Mouse (Mus musculus) limb, embryonic 13.5 days (tissue): Measurements from ENCODE around the gene Ifnab. TPM values are rescaled to one million over a fixed set of nuclear protein-coding genes. Genes with fewer than 3 reads are reported as not detected.

Source experiments
- ATAC-seq: fragments of 200-750 bp; cut with Nextera tagmentation; 2 replicates; pipeline ENCODE4 v1.8.0; 2017; ENCODE audit warnings: low read depth, moderate number of reproducible peaks, moderate TSS enrichment; ENCODE audit not compliant: low FRiP score
- H3K27ac ChIP-seq: fragments of 300-500 bp; sonication (generic); 2 replicates; pipeline ENCODE4 v1.5.1; 2015; ENCODE audit warnings: inconsistent platforms, mild to moderate bottlenecking, moderate library complexity
- H3K27me3 ChIP-seq: fragments of 300-500 bp; sonication (generic); 2 replicates; pipeline ENCODE4 v1.6.1; 2015; ENCODE audit warnings: mild to moderate bottlenecking, inconsistent platforms
- H3K36me3 ChIP-seq: fragments of 300-500 bp; sonication (generic); 2 replicates; pipeline ENCODE4 v1.6.1; 2015; ENCODE audit warnings: inconsistent platforms, mild to moderate bottlenecking, moderate library complexity
- H3K4me1 ChIP-seq: fragments of 300-500 bp; sonication (generic); 2 replicates; pipeline ENCODE4 v1.6.1; 2015; ENCODE audit warnings: inconsistent platforms
- H3K4me2 ChIP-seq: fragments of 300-500 bp; sonication (generic); replicated peaks from 2 replicates; pipeline ENCODE4 v1.6.1; 2015; ENCODE audit warnings: inconsistent platforms, mild to moderate bottlenecking, moderate library complexity
- H3K4me3 ChIP-seq: fragments of 300-500 bp; sonication (generic); 2 replicates; pipeline ENCODE4 v1.5.1; 2015; ENCODE audit warnings: moderate library complexity, mild to moderate bottlenecking, inconsistent platforms
- H3K9ac ChIP-seq: fragments of 300-500 bp; sonication (generic); 2 replicates; pipeline ENCODE4 v1.6.1; 2015; ENCODE audit warnings: mild to moderate bottlenecking, inconsistent platforms
- H3K9me3 ChIP-seq: fragments of 300-500 bp; sonication (generic); 2 replicates; pipeline ENCODE4 v1.6.1; 2016; ENCODE audit warnings: inconsistent platforms
- WGBS: fragments of 180-500 bp; shearing (Covaris S2); methylation state at CpG from one replicate; pipeline ENCODE4 v1.1.7; 2015; 5-methylcytosine and 5-hydroxymethylcytosine counted together
- polyA plus RNA-seq: library from polyadenylated mRNA; unstranded; fragments of >200 nt; fragmentation: Nextera tagmentation; extraction: Ambion mirVana; gene quantifications from 2 replicates; pipeline ENCODE4 v1.2.1, GENCODE M21; 2015

The Ifnab gene
- polyA plus RNA-seq, 1 experiment from 2014 or later = not detected

GRCm38 (mm10) chr4:88644359-88644758 is 46.8 kb downstream of the Ifnab start, which contains the start of gene Ifna13:
Ifna13 (minus strand) TSS chr4:88644459.
- Histone ChIP-seq H3K4me3 (no peak within 1 kb of the TSS), H3K27me3 (no peaks in the 10 kb centered on the region), H3K9ac (no peak within 1 kb of the TSS), H3K9me3 (no peaks in the 10 kb centered on the region), H3K36me3 (no peaks in the 10 kb centered on the region), H3K4me2 (no peak within 1 kb of the TSS), H3K4me1 (no peaks in the 10 kb centered on the region), H3K27ac (no peak within 1 kb of the TSS)
- no peak for ATAC-seq
- WGBS = 60% methylated on average over 2 of the region's 2 CpGs

- H3K9me3 ChIP-seq = no peaks in the 10 kb centered on the region
- no peaks in the 10 kb centered on the region for H3K27me3 ChIP-seq
- H3K4me2 ChIP-seq = no peak overlapping the region
- no peak overlapping the region for H3K9ac ChIP-seq
- 21% methylated on average over 2 of the region's 2 CpGs for WGBS
- H3K36me3 ChIP-seq = no peaks in the 10 kb centered on the region
- H3K4me1 ChIP-seq = no peaks in the 10 kb centered on the region
- no peak overlapping the region for H3K27ac ChIP-seq
- no peak overlapping the region for H3K4me3 ChIP-seq
- ATAC-seq = no peak
These were observed 48.6 kb downstream of the Ifnab start for GRCm38 (mm10) chr4:88642526-88642925.

GRCm38 (mm10) chr4:88641077-88641831 is 49.9 kb downstream of the Ifnab start:
- Histone ChIP-seq H3K9ac (peak overlapping the region; percentile 39; the same call in 1 of the 2 replicates), H3K36me3 (no peaks in the 10 kb centered on the region), H3K27me3 (no peaks in the 10 kb centered on the region), H3K9me3 (no peaks in the 10 kb centered on the region), H3K27ac (no peak overlapping the region), H3K4me3 (peak overlapping the region; percentile 41), H3K4me1 (no peaks in the 10 kb centered on the region), H3K4me2 (peak overlapping the region; percentile 58)
- 8% methylated on average over 11 of the region's 11 CpGs for WGBS
- ATAC-seq = peak; percentile 92

- no peak overlapping the region for H3K27ac ChIP-seq
- H3K36me3 ChIP-seq = no peaks in the 10 kb centered on the region
- H3K4me2 ChIP-seq = peak overlapping the region; percentile 58
- WGBS = 59% methylated on average over 8 of the region's 8 CpGs
- no peaks in the 10 kb centered on the region for H3K9me3 ChIP-seq
- H3K4me1 ChIP-seq = no peaks in the 10 kb centered on the region
- H3K9ac ChIP-seq = peak overlapping the region; percentile 39; the same call in 1 of the 2 replicates
- H3K4me3 ChIP-seq = peak overlapping the region; percentile 41
- no peaks in the 10 kb centered on the region for H3K27me3 ChIP-seq
- ATAC-seq = no peak
These were observed 50.5 kb downstream of the Ifnab start for GRCm38 (mm10) chr4:88640704-88641076.

Other genes with a start within 250 kb of the Ifnab start
- gene Ifnb1, start 168.6 kb downstream of the Ifnab start, polyA plus RNA-seq = not detected in 2 replicates
- gene Ifna15, start 133.1 kb downstream of the Ifnab start, polyA plus RNA-seq = not detected in 2 replicates
- not detected in 2 replicates for gene Ifna14, start 119.6 kb downstream of the Ifnab start, polyA plus RNA-seq
- gene Ifna9, start 99.0 kb downstream of the Ifnab start, polyA plus RNA-seq = not detected in 2 replicates
- not detected in 2 replicates for gene Ifna12, start 88.0 kb downstream of the Ifnab start, polyA plus RNA-seq
- gene C87499, start 56.9 kb downstream of the Ifnab start, polyA plus RNA-seq = not detected in 2 replicates
- not detected in 2 replicates for gene Ifna13, start 46.9 kb downstream of the Ifnab start, polyA plus RNA-seq
- gene Ifna16, start 14.4 kb downstream of the Ifnab start, polyA plus RNA-seq = not detected in 2 replicates
- not detected in 2 replicates for gene Ifna2, start 7.4 kb downstream of the Ifnab start, polyA plus RNA-seq
- 1.0 and 1.1 TPM in 2 replicates for gene Gm26566, start 30.4 kb upstream of the Ifnab start, polyA plus RNA-seq
- 123 and 130 TPM in 2 replicates for gene Klhl9, start 31.1 kb upstream of the Ifnab start, polyA plus RNA-seq
- gene Gm13271, start 63.5 kb upstream of the Ifnab start, polyA plus RNA-seq = not detected in 2 replicates
- 0.34 and 0.45 TPM in 2 replicates for gene Gm13283, start 68.8 kb upstream of the Ifnab start, polyA plus RNA-seq
- gene Gm13290, start 82.5 kb upstream of the Ifnab start, polyA plus RNA-seq = 0.46 and 0.59 TPM in 2 replicates
- gene Gm13289, start 85.6 kb upstream of the Ifnab start, polyA plus RNA-seq = not detected in 2 replicates
- gene Gm13272, start 88.5 kb upstream of the Ifnab start, polyA plus RNA-seq = not detected in 2 replicates
- 0.27 and 0.41 TPM in 2 replicates for gene Ifnz, start 90.8 kb upstream of the Ifnab start, polyA plus RNA-seq
- gene Gm13276, start 94.3 kb upstream of the Ifnab start, polyA plus RNA-seq = not detected in 2 replicates
- gene Gm13277, start 97.3 kb upstream of the Ifnab start, polyA plus RNA-seq = not detected in 2 replicates
- not detected in 2 replicates for gene Gm13278, start 100.2 kb upstream of the Ifnab start, polyA plus RNA-seq
- gene Gm13275, start 103.1 kb upstream of the Ifnab start, polyA plus RNA-seq = not detected in 2 replicates
- gene Gm13279, start 106.0 kb upstream of the Ifnab start, polyA plus RNA-seq = not detected in 2 replicates
- 0.76 and 1.0 TPM in 2 replicates for gene Gm13285, start 108.3 kb upstream of the Ifnab start, polyA plus RNA-seq
- not detected in 2 replicates for gene Gm13287, start 111.9 kb upstream of the Ifnab start, polyA plus RNA-seq
- not detected in 2 replicates for gene Gm13288, start 114.2 kb upstream of the Ifnab start, polyA plus RNA-seq
- not detected in 2 replicates for gene Ifna7, start 124.9 kb upstream of the Ifnab start, polyA plus RNA-seq
- not detected in 2 replicates for gene Ifna11, start 128.6 kb upstream of the Ifnab start, polyA plus RNA-seq
- not detected in 2 replicates for gene Ifna6, start 136.1 kb upstream of the Ifnab start, polyA plus RNA-seq
- not detected in 2 replicates for gene Ifna5, start 144.2 kb upstream of the Ifnab start, polyA plus RNA-seq
- not detected in 2 replicates for gene Ifna4, start 150.5 kb upstream of the Ifnab start, polyA plus RNA-seq
- not detected in 2 replicates for gene Ifna1, start 158.7 kb upstream of the Ifnab start, polyA plus RNA-seq
- not detected in 2 replicates for gene Ifne, start 188.8 kb upstream of the Ifnab start, polyA plus RNA-seq